Mouse (Mus musculus): Measurements from ENCODE around the gene Lypd6b.

GRCm38 (mm10) chr2:49816549-49816948 lies 29.1 kb downstream of the Lypd6b start:
- no peak for TF ChIP-seq CTCF (IDR thresholded peaks at IDR 0.05; ENCODE audit: borderline replicate concordance, insufficient read depth, low read length)
- no peak for TF ChIP-seq POLR2A (IDR thresholded peaks at IDR 0.05; ENCODE audit: low read depth, low read length)
